Mouse (Mus musculus) stomach, postnatal 0 days (tissue): ENCODE measurements around the gene Mrap.

Experiments used
- CTCF ChIP-seq: IDR thresholded peaks from 2 replicates; pipeline ENCODE4 v1.5.1; 2016; ENCODE audit warnings: antibody characterized with exemption, low read depth, mild to moderate bottlenecking, moderate library complexity
- EP300 ChIP-seq: optimal IDR thresholded peaks from 2 replicates; pipeline ENCODE3; 2016; ENCODE audit warnings: antibody characterized with exemption

DNA sequence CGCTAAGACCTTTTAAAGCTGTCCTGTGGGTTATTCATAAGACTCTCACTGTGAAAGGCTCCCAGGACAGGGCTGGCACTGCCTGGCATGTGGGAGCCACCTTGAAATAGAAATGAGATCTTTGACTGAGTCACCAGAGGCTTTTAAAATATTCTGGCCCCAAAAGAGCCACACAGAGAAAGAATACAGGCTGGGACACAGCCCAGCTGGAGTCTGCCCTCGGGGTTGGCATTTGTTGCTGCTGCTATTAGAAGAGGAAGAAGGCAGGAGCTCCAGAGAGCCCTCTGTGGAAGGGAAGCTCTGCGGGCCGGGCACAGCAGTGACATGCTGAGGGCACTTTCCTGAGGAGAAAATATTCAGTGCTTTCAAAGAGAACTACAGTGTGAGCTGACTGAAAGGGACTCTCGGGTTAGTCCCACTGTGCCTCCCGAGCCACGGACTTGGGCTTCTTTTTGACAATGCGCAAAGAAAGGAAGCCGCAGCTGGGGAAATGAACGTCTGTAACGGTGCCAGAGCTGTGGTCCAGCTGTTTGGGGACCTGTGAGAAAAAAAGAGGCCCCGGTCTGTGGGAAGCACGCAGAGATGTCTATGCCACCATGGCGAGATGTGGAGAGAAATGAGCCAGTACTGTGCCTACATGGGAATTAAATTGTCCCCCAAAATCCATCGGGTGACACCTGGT is 45.2 kb upstream of the Mrap start:
- no peak for TF ChIP-seq CTCF
- TF ChIP-seq EP300, result no peak
